Mouse (Mus musculus) midbrain, embryonic 14.5 days (tissue): ENCODE data around the gene Cdkal1. TPM values are rescaled to one million over a fixed set of nuclear protein-coding genes. Genes with fewer than 3 reads are reported as not detected.

ENCODE experiments used
- ATAC-seq: fragments of 200-750 bp; cut with Nextera tagmentation; 2 replicates; pipeline ENCODE4 v1.8.0; 2017; ENCODE audit warnings: moderate number of reproducible peaks, moderate library complexity; ENCODE audit not compliant: low FRiP score, low TSS enrichment
- DNase-seq: peaks from one replicate; pipeline ENCODE4 v3.0.0-alpha.2; 2015
- H3K27ac ChIP-seq: fragments of 300-500 bp; sonication (generic); replicated peaks from 2 replicates; pipeline ENCODE4 v1.5.1; 2014; ENCODE audit warnings: mild to moderate bottlenecking, low read depth, low read length, moderate library complexity
- H3K27me3 ChIP-seq: fragments of 300-500 bp; sonication (generic); 2 replicates; pipeline ENCODE4 v1.6.1; 2014; ENCODE audit warnings: low read length, control low read depth, mixed read lengths; ENCODE audit not compliant: control insufficient read depth, insufficient read depth
- H3K36me3 ChIP-seq: fragments of 300-500 bp; sonication (generic); 2 replicates; pipeline ENCODE4 v1.6.1; 2014; ENCODE audit warnings: low read length, control low read depth; ENCODE audit not compliant: control insufficient read depth, insufficient read depth
- H3K4me1 ChIP-seq: fragments of 300-500 bp; sonication (generic); 2 replicates; pipeline ENCODE4 v1.6.1; 2014; ENCODE audit warnings: mild to moderate bottlenecking, antibody characterized with exemption, low read length, control low read depth; ENCODE audit not compliant: control insufficient read depth, insufficient read depth
- H3K4me2 ChIP-seq: fragments of 300-500 bp; sonication (generic); 2 replicates; pipeline ENCODE4 v1.6.1; 2014; ENCODE audit warnings: mild to moderate bottlenecking, low read length, moderate library complexity
- H3K4me3 ChIP-seq: fragments of 300-500 bp; sonication (generic); replicated peaks from 2 replicates; pipeline ENCODE4 v1.5.1; 2014; ENCODE audit warnings: low read depth, low read length
- H3K9ac ChIP-seq: fragments of 300-500 bp; sonication (generic); replicated peaks from 2 replicates; pipeline ENCODE4 v1.6.1; 2014; ENCODE audit warnings: mild to moderate bottlenecking, low read length, moderate library complexity
- H3K9me3 ChIP-seq: fragments of 300-500 bp; sonication (generic); 2 replicates; pipeline ENCODE4 v1.6.1; 2016; ENCODE audit warnings: low read length, control low read depth, mixed read lengths; ENCODE audit not compliant: control insufficient read depth
- WGBS: fragments of 180-500 bp; shearing (Covaris S2); extraction: QIAGEN DNeasy Blood & Tissue Kit; methylation state at CpG from one replicate; pipeline ENCODE4 v1.1.7; 2014; 5-methylcytosine and 5-hydroxymethylcytosine counted together
- polyA plus RNA-seq: library from polyadenylated mRNA; unstranded; fragments of >200 nt; fragmentation: Nextera tagmentation; extraction: Ambion mirVana; gene quantifications from 2 replicates; pipeline ENCODE4 v1.2.1, GENCODE M21; 2014

Gene Cdkal1
- polyA plus RNA-seq, 1 experiment from 2014 or later: 23.5 TPM

DNA sequence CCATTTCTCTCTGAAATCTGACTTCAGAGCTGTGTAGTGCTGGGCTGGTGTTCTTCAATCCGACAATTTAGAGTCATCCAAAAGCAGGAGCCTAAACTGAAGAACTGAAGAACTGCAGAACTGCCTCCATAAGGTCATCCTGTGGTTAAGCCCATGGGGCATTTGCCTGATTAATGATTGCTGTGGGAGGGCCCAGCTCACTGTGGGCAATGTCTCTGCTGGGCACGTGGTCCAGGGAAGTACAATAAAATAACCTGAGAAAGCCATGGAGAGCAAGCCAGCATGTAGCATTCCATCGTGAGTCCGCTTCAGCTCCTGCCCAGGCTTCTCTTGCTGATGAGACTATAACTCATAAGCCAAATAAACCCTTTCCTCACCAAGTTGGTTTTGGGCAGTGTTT is 202.1 kb downstream of the Cdkal1 start:
- ATAC-seq (no peak), DNase-seq (no peak)
- Histone ChIP-seq H3K4me2 (no peak overlapping the region), H3K36me3 (no peaks in the 10 kb centered on the region), H3K4me1 (no peaks in the 10 kb centered on the region), H3K27me3 (no peaks in the 10 kb centered on the region), H3K4me3 (no peak overlapping the region), H3K9ac (no peak overlapping the region), H3K27ac (no peak overlapping the region), H3K9me3 (no peaks in the 10 kb centered on the region)
- WGBS: 86% methylated on average over 4 of the region's 4 CpGs

GRCm38 (mm10) chr13:29652791-29653190 is 202.7 kb downstream of the Cdkal1 start:
- no peak for ATAC-seq
- 95% methylated on average over 6 of the region's 6 CpGs for WGBS
- no peaks in the 10 kb centered on the region for H3K27me3 ChIP-seq
- no peaks in the 10 kb centered on the region for H3K36me3 ChIP-seq
- no peak overlapping the region for H3K4me3 ChIP-seq
- no peak overlapping the region for H3K9ac ChIP-seq
- H3K4me2 ChIP-seq: no peak overlapping the region
- no peaks in the 10 kb centered on the region for H3K4me1 ChIP-seq
- DNase-seq: no peak
- H3K9me3 ChIP-seq: no peaks in the 10 kb centered on the region
- no peak overlapping the region for H3K27ac ChIP-seq

DNA sequence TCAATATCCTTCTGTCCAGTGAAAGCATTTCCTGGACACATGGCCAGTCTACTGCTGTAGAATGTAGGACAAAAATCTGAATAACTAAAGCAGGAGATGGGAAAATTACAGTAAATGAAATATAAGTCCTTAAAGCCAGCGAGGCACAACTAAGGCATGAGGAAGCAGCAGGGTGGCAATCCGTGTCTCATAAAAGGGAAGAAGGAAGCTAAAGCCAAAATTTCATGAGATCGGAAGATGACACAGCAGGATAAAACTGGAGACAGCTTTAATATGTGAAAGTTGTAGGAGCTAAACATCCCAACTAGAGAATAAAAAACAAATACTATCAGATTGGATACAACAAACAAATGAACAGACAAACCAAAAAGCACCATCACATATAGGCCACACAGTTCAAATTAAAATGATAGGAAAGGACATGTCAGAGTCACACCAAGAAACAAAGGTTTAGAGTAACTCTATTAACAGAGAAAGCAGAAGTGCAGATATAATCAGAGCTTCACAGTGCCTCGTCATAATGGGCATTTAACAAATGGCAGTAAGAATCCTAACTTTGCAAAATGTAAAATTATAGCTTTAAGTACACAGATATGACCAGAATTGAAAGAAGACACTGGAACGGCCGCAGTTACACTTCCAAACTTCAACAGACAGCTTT is 204.8 kb downstream of the Cdkal1 start:
- no peak overlapping the region for H3K4me3 ChIP-seq
- H3K4me2 ChIP-seq: no peak overlapping the region
- H3K4me1 ChIP-seq: no peaks in the 10 kb centered on the region
- H3K27ac ChIP-seq: no peak overlapping the region
- H3K9ac ChIP-seq: no peak overlapping the region
- 92% methylated on average over 6 of the region's 6 CpGs for WGBS
- no peaks in the 10 kb centered on the region for H3K36me3 ChIP-seq
- no peak for DNase-seq
- H3K9me3 ChIP-seq: no peaks in the 10 kb centered on the region
- ATAC-seq: no peak
- H3K27me3 ChIP-seq: no peaks in the 10 kb centered on the region

GRCm38 (mm10) chr13:29649593-29649992 is 205.9 kb downstream of the Cdkal1 start:
- 75% methylated on average over 2 of the region's 2 CpGs for WGBS
- no peaks in the 10 kb centered on the region for H3K27me3 ChIP-seq
- H3K4me3 ChIP-seq: no peak overlapping the region
- no peaks in the 10 kb centered on the region for H3K36me3 ChIP-seq
- H3K27ac ChIP-seq: no peak overlapping the region
- DNase-seq (no peak), ATAC-seq (no peak)
- no peaks in the 10 kb centered on the region for H3K4me1 ChIP-seq
- H3K9ac ChIP-seq: no peak overlapping the region
- H3K4me2 ChIP-seq: no peak overlapping the region
- no peaks in the 10 kb centered on the region for H3K9me3 ChIP-seq

GRCm38 (mm10) chr13:29642226-29642625 is 213.2 kb downstream of the Cdkal1 start:
- ATAC-seq (no peak), DNase-seq (no peak)
- Histone ChIP-seq H3K9me3 (no peaks in the 10 kb centered on the region), H3K36me3 (no peaks in the 10 kb centered on the region), H3K4me3 (no peak overlapping the region), H3K27ac (no peak overlapping the region), H3K9ac (no peak overlapping the region), H3K27me3 (no peaks in the 10 kb centered on the region), H3K4me1 (no peaks in the 10 kb centered on the region), H3K4me2 (no peak overlapping the region)
- 81% methylated on average over 2 of the region's 2 CpGs for WGBS

GRCm38 (mm10) chr13:29641200-29641599 is 214.3 kb downstream of the Cdkal1 start:
- Histone ChIP-seq H3K9me3 (no peaks in the 10 kb centered on the region), H3K27me3 (no peaks in the 10 kb centered on the region), H3K4me3 (no peak overlapping the region), H3K4me2 (no peak overlapping the region), H3K9ac (no peak overlapping the region), H3K4me1 (no peaks in the 10 kb centered on the region), H3K27ac (no peak overlapping the region), H3K36me3 (no peaks in the 10 kb centered on the region)
- ATAC-seq (no peak), DNase-seq (no peak)
- WGBS: 73% methylated on average over 5 of the region's 5 CpGs

- H3K27me3 ChIP-seq: no peaks in the 10 kb centered on the region
- WGBS: 77% methylated on average over 1 of the region's 1 CpGs
- H3K9ac ChIP-seq: no peak overlapping the region
- no peak overlapping the region for H3K27ac ChIP-seq
- no peak overlapping the region for H3K4me2 ChIP-seq
- no peaks in the 10 kb centered on the region for H3K4me1 ChIP-seq
- DNase-seq (no peak), ATAC-seq (no peak)
- no peak overlapping the region for H3K4me3 ChIP-seq
- H3K36me3 ChIP-seq: no peaks in the 10 kb centered on the region
- no peaks in the 10 kb centered on the region for H3K9me3 ChIP-seq
Observed at GRCm38 (mm10) chr13:29640186-29640585, 215.3 kb downstream of the Cdkal1 start.

GRCm38 (mm10) chr13:29638303-29638702 is 217.2 kb downstream of the Cdkal1 start:
- Histone ChIP-seq H3K9ac (no peak overlapping the region), H3K4me3 (no peak overlapping the region), H3K9me3 (no peaks in the 10 kb centered on the region), H3K4me2 (no peak overlapping the region), H3K36me3 (no peaks in the 10 kb centered on the region), H3K27me3 (no peaks in the 10 kb centered on the region), H3K4me1 (no peaks in the 10 kb centered on the region), H3K27ac (no peak overlapping the region)
- DNase-seq: no peak
- no peak for ATAC-seq
- 97% methylated on average over 4 of the region's 4 CpGs for WGBS

DNA sequence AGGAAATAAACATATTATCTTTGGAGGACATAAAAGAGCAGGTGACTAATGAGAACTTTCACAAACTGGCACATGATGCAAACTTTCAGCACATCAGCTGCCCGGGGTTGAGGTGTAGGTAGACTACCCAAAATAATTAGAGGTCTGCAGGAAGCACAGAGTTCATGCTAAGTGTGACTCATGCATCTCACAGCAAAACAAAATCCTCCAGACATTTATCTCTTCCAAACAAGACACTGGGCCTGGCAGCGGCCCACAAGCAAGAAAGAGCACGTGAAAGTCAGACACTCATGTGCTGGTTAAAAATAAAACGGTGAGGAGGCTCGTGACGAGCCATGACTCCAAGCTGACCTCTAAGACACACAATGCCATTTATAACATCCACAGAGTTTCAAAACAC is 217.7 kb downstream of the Cdkal1 start:
- ATAC-seq (no peak), DNase-seq (no peak)
- Histone ChIP-seq H3K4me2 (no peak overlapping the region), H3K4me1 (no peaks in the 10 kb centered on the region), H3K36me3 (no peaks in the 10 kb centered on the region), H3K9me3 (no peaks in the 10 kb centered on the region), H3K4me3 (no peak overlapping the region), H3K27ac (no peak overlapping the region), H3K27me3 (no peaks in the 10 kb centered on the region), H3K9ac (no peak overlapping the region)
- WGBS: 92% methylated on average over 6 of the region's 6 CpGs
